ENCODE assay signal across 29 mouse cellular contexts in the genomic region with DNA sequence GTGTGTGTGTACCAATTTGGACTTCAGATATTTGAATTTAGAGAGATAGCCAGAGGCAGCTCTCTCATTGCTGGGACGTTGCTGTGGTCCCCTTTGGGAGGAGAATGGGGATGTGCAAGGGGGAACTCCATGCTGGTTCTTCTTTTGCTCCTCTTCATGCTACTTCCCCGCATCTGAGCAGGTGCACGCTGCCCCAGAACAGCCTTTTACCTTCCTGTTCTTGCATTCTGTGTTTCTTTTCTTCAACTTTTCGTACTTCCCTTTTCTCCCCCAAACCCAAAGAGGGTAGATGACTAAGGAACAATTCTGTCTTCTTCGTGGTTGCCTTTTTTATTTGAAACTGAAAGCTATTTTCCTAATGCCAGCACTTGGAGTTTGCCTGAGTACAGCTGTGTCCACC. TPM values are rescaled to one million over a fixed set of nuclear protein-coding genes. Genes with fewer than 3 reads are reported as not detected.
DNase-seq lines count a peak whose midpoint lies in the region; ATAC-seq and TF ChIP-seq lines count a peak whose summit lies in the region.
"Had no signal": no experiment of that assay in that cellular context is flagged by ENCODE, and none has a peak within 500 bp of the region (broad histone marks: within the 10 kb centered on the region; RNA-seq: fewer than 3 reads in every experiment).

No protein-coding gene starts in this region.

- H3K9ac ChIP-seq in intestine, postnatal 0 days (ENCODE audit: low read depth, low read length): no peak overlapping the region
- H3K9ac ChIP-seq: heart, embryonic 15.5 days; hindbrain, embryonic 13.5 days; limb, embryonic 12.5 days; liver, embryonic 15.5 days; lung, embryonic 14.5 days; midbrain, embryonic 13.5 days had no signal

- peaks cover 10% of the 10 kb centered on the region for H3K4me1 ChIP-seq in bone marrow macrophage, adult 2 months (ENCODE audit: control insufficient read depth, insufficient read depth, low read length)
- no peaks in the 10 kb centered on the region for H3K4me1 ChIP-seq in intestine, postnatal 0 days (replicated peaks; ENCODE audit: control insufficient read depth, insufficient read depth, low read length)
- H3K4me1 ChIP-seq: heart, embryonic 15.5 days; midbrain, embryonic 13.5 days had no signal

- peak overlapping the region; percentile 1; the same call in 1 of the 2 replicates for H3K4me3 ChIP-seq in bone marrow macrophage, adult 2 months (ENCODE audit: insufficient read depth, low read length)
- no peak overlapping the region for H3K4me3 ChIP-seq in intestine, postnatal 0 days (ENCODE audit: low read depth, low read length)
- H3K4me3 ChIP-seq: heart, embryonic 15.5 days; hindbrain, embryonic 13.5 days; layer of hippocampus, adult 2 months; left cerebral cortex, adult 2 months; limb, embryonic 12.5 days; liver, embryonic 15.5 days; midbrain, embryonic 13.5 days had no signal

- peak; percentile 59 to 65 for DNase-seq in spleen, postnatal 36 days (ENCODE audit: low spot score in 2 of 2)
- no peak for DNase-seq in spleen, postnatal 14 days (ENCODE audit: low spot score in 2 of 2)
- peak; percentile 69 for DNase-seq in splenic B cell, adult 2 months (ENCODE audit: low read depth, low spot score)
- no peak for DNase-seq in adrenal gland, adult 8-10 months
- DNase-seq in ovary, postnatal 36 days (ENCODE audit: low spot score): no peak
- DNase-seq: adrenal gland, postnatal 25 days; cerebellum, adult 2 months; cerebellum, postnatal 25 days; kidney, postnatal 25 days; lung, embryonic 14.5 days; lung, postnatal 14 days; right cerebral cortex, adult 18-20 months; right cerebral cortex, postnatal 4 days; thymus, adult 2 months; thymus, postnatal 36 days had no signal

- no peak for TF ChIP-seq POLR2A in bone marrow macrophage, adult 2 months (IDR thresholded peaks at IDR 0.05; ENCODE audit: borderline replicate concordance, low read depth, low read length)

- 82% methylated on average over 5 of the region's 5 CpGs for WGBS in intestine, postnatal 0 days

- H3K27ac ChIP-seq in bone marrow macrophage, adult 2 months (ENCODE audit: insufficient read depth, low read depth, low read length): peak overlapping the region; percentile 38; the same call in 1 of the 2 replicates
- no peak overlapping the region for H3K27ac ChIP-seq in intestine, postnatal 0 days (ENCODE audit: low read depth, low read length)
- H3K27ac ChIP-seq: heart, embryonic 15.5 days; hindbrain, embryonic 13.5 days; layer of hippocampus, adult 2 months; left cerebral cortex, adult 2 months; limb, embryonic 12.5 days; liver, embryonic 15.5 days; midbrain, embryonic 13.5 days; stomach, postnatal 0 days had no signal

- no peaks in the 10 kb centered on the region for H3K27me3 ChIP-seq in splenic B cell, adult 2 months (ENCODE audit: control insufficient read depth, insufficient read depth, low read length, poor library complexity, severe bottlenecking)
- no peaks in the 10 kb centered on the region for H3K27me3 ChIP-seq in intestine, postnatal 0 days (replicated peaks; ENCODE audit: control insufficient read depth, insufficient read depth, low read length)
- H3K27me3 ChIP-seq: hindbrain, embryonic 13.5 days; limb, embryonic 12.5 days; liver, embryonic 15.5 days; Patski had no signal

- H3K36me3 ChIP-seq in splenic B cell, adult 2 months (ENCODE audit: control insufficient read depth, insufficient read depth, low read length, poor library complexity, severe bottlenecking): peaks cover 5% of the 10 kb centered on the region
- H3K36me3 ChIP-seq in intestine, postnatal 0 days (ENCODE audit: control insufficient read depth, insufficient read depth): no peaks in the 10 kb centered on the region
- H3K36me3 ChIP-seq: heart, embryonic 15.5 days; hindbrain, embryonic 13.5 days; limb, embryonic 12.5 days; liver, embryonic 15.5 days; midbrain, embryonic 13.5 days had no signal

- peak; percentile 83 for ATAC-seq in megakaryocyte, adult 5-6 weeks (ENCODE audit: poor library complexity, severe bottlenecking)
- ATAC-seq in intestine, postnatal 0 days: no peak
- ATAC-seq: forebrain, embryonic 14.5 days; intestine, embryonic 16.5 days; midbrain, embryonic 13.5 days; Patski had no signal

- no peaks in the 10 kb centered on the region for H3K9me3 ChIP-seq in intestine, postnatal 0 days (ENCODE audit: control insufficient read depth)
- H3K9me3 ChIP-seq: heart, embryonic 15.5 days; hindbrain, embryonic 13.5 days; limb, embryonic 12.5 days; liver, embryonic 15.5 days; midbrain, embryonic 13.5 days had no signal

- no peak overlapping the region for H3K4me2 ChIP-seq in intestine, postnatal 0 days (replicated peaks; ENCODE audit: low read depth)
- H3K4me2 ChIP-seq: heart, embryonic 15.5 days; hindbrain, embryonic 13.5 days; limb, embryonic 12.5 days; liver, embryonic 15.5 days; lung, embryonic 14.5 days; midbrain, embryonic 13.5 days had no signal

- no peak for TF ChIP-seq CTCF in bone marrow macrophage, adult 2 months (IDR thresholded peaks at IDR 0.05; ENCODE audit: low read depth, low read length)
- no peak for TF ChIP-seq CTCF in intestine, postnatal 0 days (IDR thresholded peaks at IDR 0.05; ENCODE audit: low read depth)

RNA-seq across cellular contexts. Expression of a gene that starts 8.0 kb away (rescaled TPM):
- polyA plus RNA-seq in bone marrow macrophage, adult 2 months (2012; ENCODE audit: insufficient read depth, insufficient read length, missing spikeins): 69.2 and 82.2 TPM in 2 replicates
- total RNA-seq in megakaryocyte, adult 5-6 weeks (2015): 92.1 and 97.4 TPM in 2 replicates
- 81.7 and 104 TPM in 2 replicates for total RNA-seq in megakaryocyte, adult 5-6 weeks (2017)
- polyA plus RNA-seq in intestine, postnatal 0 days (2015; fragmentation: Nextera tagmentation; extraction: Ambion mirVana): 4.9 and 5.1 TPM in 2 replicates
- 10 to 100 TPM; 73.6 to 99.3 (median 77.1) TPM for total RNA-seq in adrenal gland, adult 8-10 months (2022)

Comparison
In these comparisons a context has a peak if more than half of its experiments do, and no peak if none do; other contexts are left out.
1. DNase-seq: peak in spleen, postnatal 36 days (2 of 2) and splenic B cell, adult 2 months (single experiment); none in spleen, postnatal 14 days (0 of 2), adrenal gland, adult 8-10 months (single experiment) and ovary, postnatal 36 days (single experiment).